Mouse (Mus musculus) heart, embryonic 14.5 days (tissue): Measurements from ENCODE around the gene Macrod2. TPM values are rescaled to one million over a fixed set of nuclear protein-coding genes. Genes with fewer than 3 reads are reported as not detected.

Experiments
- ATAC-seq: fragments of 200-750 bp; cut with Nextera tagmentation; 2 replicates; pipeline ENCODE4 v1.8.0; 2017; ENCODE audit warnings: low read depth, moderate TSS enrichment; ENCODE audit not compliant: insufficient number of reproducible peaks, insufficient read depth, low FRiP score
- H3K27ac ChIP-seq, 2 experiments: fragments of 200-500 bp in 1 of 2; fragments of 300-500 bp in 1 of 2; sonication (generic) in 1 of 2; replicated peaks in 1 of 2; 2 replicates each; pipeline ENCODE4 v1.5.1; 2012 to 2014; ENCODE audit warnings: low read depth in 2 of 2, low read length in 2 of 2, control low read depth in 1 of 2, mild to moderate bottlenecking in 1 of 2, mixed read lengths in 1 of 2; ENCODE audit not compliant: control insufficient read depth in 1 of 2, insufficient read depth in 1 of 2
- H3K27me3 ChIP-seq: fragments of 300-500 bp; sonication (generic); 2 replicates; pipeline ENCODE4 v1.6.1; 2014; ENCODE audit warnings: mild to moderate bottlenecking, low read length, control low read depth; ENCODE audit not compliant: control insufficient read depth, insufficient read depth
- H3K36me3 ChIP-seq: fragments of 300-500 bp; sonication (generic); 2 replicates; pipeline ENCODE4 v1.6.1; 2014; ENCODE audit warnings: mild to moderate bottlenecking, control low read depth, low read length, mixed read lengths; ENCODE audit not compliant: control insufficient read depth, insufficient read depth
- H3K4me1 ChIP-seq, 2 experiments: fragments of 200-500 bp in 1 of 2; fragments of 300-500 bp in 1 of 2; sonication (generic) in 1 of 2; 2 replicates each; pipeline ENCODE4 v1.6.1; 2012 to 2014; ENCODE audit warnings: low read length in 2 of 2, control low read depth in 1 of 2, mixed read lengths in 1 of 2; ENCODE audit not compliant: control insufficient read depth in 2 of 2, insufficient read depth in 2 of 2
- H3K4me2 ChIP-seq: fragments of 300-500 bp; sonication (generic); 2 replicates; pipeline ENCODE4 v1.6.1; 2014; ENCODE audit warnings: mild to moderate bottlenecking, low read length
- H3K4me3 ChIP-seq, 2 experiments: fragments of 200-500 bp in 1 of 2; fragments of 300-500 bp in 1 of 2; sonication (generic) in 1 of 2; 2 replicates each; pipeline ENCODE4 v1.5.1; 2012 to 2014; ENCODE audit warnings: low read length in 2 of 2, mild to moderate bottlenecking in 2 of 2, control low read depth in 1 of 2, low read depth in 1 of 2, moderate library complexity in 1 of 2; ENCODE audit not compliant: control insufficient read depth in 1 of 2, insufficient read depth in 1 of 2
- H3K9ac ChIP-seq: fragments of 300-500 bp; sonication (generic); 2 replicates; pipeline ENCODE4 v1.6.1; 2014; ENCODE audit warnings: mild to moderate bottlenecking, low read length
- H3K9me3 ChIP-seq: fragments of 300-500 bp; sonication (generic); 2 replicates; pipeline ENCODE4 v1.6.1; 2016; ENCODE audit warnings: low read length, control low read depth; ENCODE audit not compliant: control insufficient read depth
- WGBS: fragments of 180-500 bp; shearing (Covaris S2); extraction: QIAGEN DNeasy Blood & Tissue Kit; methylation state at CpG from one replicate; pipeline ENCODE4 v1.1.7; 2014; 5-methylcytosine and 5-hydroxymethylcytosine counted together
- polyA plus RNA-seq: library from polyadenylated mRNA; unstranded; fragments of >200 nt; fragmentation: Nextera tagmentation; extraction: Ambion mirVana; gene quantifications from 2 replicates; pipeline ENCODE4 v1.2.1, GENCODE M21; 2014

Gene Macrod2
- polyA plus RNA-seq, 1 experiment from 2014 or later = 21.3 TPM

DNA sequence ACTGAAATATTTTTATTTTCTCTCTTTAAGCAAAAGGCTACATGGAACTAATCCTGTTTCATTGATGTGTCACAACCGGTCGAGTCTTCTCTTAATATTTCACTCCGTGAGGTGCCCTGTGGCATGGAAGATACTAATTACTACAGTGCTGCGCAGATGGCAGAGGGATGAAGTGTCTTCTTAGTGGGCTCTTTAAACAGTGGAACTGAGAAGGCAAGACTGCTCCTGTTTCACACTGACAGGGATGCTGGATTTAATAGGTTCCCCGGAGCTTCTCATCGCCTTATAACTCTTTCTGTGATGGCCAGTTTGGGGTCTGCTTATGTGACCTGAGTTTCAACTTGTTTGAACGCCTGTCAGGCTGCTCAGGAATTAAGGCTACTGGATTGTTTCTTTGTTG is 612.6 kb downstream of the Macrod2 start:
- ATAC-seq = no peak
- Histone ChIP-seq H3K36me3 (no peaks in the 10 kb centered on the region), H3K4me1 (no peaks in the 10 kb centered on the region; a peak in 1 of 4 replicates), H3K27me3 (no peaks in the 10 kb centered on the region), H3K27ac (no peak overlapping the region), H3K9ac (no peak overlapping the region), H3K4me2 (no peak overlapping the region), H3K9me3 (no peaks in the 10 kb centered on the region), H3K4me3 (no peak overlapping the region)
- 75% methylated on average over 7 of the region's 7 CpGs for WGBS

DNA sequence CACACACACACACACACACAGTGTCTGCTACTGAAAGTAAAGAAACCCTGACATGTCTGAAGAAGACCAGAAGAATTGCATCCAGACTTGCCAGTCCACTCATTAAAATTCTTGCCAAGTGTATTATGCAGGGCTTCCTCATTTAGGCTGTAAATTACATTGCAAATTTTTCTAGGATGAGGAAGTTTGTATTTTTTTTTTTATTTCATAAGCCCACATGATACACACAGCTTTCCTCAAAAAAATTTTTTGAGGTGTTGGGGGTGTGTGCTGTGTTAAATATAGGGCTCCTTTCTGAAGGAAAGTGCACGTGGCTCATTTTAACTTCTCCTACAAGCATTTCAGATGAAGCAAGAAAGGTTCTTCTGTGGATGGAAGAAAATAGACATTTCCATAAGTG is 613.3 kb downstream of the Macrod2 start:
- H3K9ac ChIP-seq = no peak overlapping the region
- ATAC-seq = no peak
- H3K9me3 ChIP-seq = no peaks in the 10 kb centered on the region
- no peak overlapping the region for H3K27ac ChIP-seq
- H3K27me3 ChIP-seq = no peaks in the 10 kb centered on the region
- H3K4me2 ChIP-seq = no peak overlapping the region
- H3K4me3 ChIP-seq = no peak overlapping the region
- H3K36me3 ChIP-seq = no peaks in the 10 kb centered on the region
- no peaks in the 10 kb centered on the region; a peak in 2 of 4 replicates for H3K4me1 ChIP-seq
- WGBS = 73% methylated on average over 1 of the region's 1 CpGs

DNA sequence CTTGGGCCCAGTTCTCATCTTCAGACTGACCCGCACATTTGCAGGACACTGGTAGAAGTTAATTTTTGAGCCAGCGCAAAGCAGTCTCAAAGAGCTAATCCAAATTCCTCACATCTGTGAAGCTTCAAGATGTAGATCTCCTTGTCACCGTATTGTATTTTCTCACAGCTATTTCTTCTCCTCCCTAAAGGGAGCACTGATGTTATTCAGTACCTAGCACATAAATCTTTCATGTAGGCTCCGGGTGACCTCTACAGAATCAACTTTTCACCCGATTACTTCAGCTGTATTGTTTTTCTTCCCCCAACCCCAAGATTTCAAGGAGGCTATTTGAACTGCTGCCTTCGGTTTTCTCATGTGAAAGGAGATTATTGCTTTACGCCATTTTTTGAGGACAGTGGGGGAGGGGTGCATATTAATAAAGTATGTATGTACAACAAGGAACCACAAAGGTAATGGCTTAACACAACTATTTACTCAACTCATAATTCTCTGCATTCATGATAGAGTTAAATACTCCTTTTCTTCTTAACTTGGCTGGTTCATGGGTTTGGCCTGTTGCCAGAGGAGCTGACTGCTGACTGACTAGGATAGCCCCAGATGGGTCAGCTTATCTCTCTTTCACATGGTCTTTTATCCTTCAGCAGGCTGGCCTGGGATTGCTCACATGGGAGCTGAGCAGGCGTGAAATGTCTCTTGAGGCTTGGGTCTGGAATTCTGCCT is 618.5 kb downstream of the Macrod2 start:
- Histone ChIP-seq H3K36me3 (no peaks in the 10 kb centered on the region), H3K27ac (no peak overlapping the region), H3K4me1 (peaks cover 3 to 8% of the 10 kb centered on the region in 2 experiments), H3K4me2 (no peak overlapping the region), H3K9me3 (no peaks in the 10 kb centered on the region), H3K27me3 (no peaks in the 10 kb centered on the region), H3K4me3 (no peak overlapping the region), H3K9ac (no peak overlapping the region)
- peak; percentile 50; the same call in 1 of the 2 replicates for ATAC-seq
- 47% methylated on average over 8 of the region's 8 CpGs for WGBS

DNA sequence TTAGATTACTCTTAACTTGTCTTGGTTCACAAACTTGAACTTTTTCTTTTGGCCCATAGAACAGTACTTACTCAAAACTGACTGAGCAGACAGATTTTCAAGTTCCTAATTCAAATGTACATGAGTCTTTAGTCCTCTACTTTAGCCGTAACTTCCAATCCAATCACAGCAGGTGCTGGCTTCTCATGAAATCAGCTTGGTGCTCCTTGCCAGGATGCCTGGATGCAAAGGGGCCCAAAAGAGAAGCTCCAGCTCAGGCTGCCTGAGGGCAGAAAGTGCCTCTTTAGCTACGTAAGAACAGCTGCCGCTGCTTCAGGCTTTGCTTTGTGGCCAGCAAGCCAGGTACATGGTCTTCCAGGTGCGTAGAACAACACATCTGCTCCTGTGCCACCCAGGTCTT is 627.9 kb downstream of the Macrod2 start:
- H3K36me3 ChIP-seq = no peaks in the 10 kb centered on the region
- no peak overlapping the region for H3K9ac ChIP-seq
- no peak overlapping the region for H3K4me2 ChIP-seq
- no peak overlapping the region for H3K27ac ChIP-seq
- H3K27me3 ChIP-seq = no peaks in the 10 kb centered on the region
- no peak overlapping the region for H3K4me3 ChIP-seq
- no peaks in the 10 kb centered on the region for H3K9me3 ChIP-seq
- WGBS = 83% methylated on average over 4 of the region's 4 CpGs
- no peaks in the 10 kb centered on the region for H3K4me1 ChIP-seq
- ATAC-seq = no peak

DNA sequence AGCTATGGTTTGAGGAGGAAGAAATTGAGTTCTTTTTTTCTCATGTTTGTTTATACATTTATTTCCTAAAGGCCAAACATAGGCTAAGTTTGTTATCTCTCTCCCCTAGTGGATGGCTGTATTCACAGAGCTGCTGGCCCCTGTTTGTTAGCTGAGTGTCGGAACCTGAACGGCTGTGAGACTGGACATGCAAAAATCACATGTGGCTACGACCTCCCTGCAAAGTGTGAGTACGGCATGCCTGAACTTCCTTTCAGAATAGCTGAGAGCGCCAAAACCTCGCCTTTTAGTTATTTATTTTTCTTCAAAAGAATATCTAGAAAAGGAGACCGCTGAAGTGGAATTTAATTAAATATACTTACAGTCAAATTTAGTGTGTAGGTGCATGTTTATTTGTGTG is 628.8 kb downstream of the Macrod2 start:
- no peak overlapping the region for H3K4me2 ChIP-seq
- H3K9me3 ChIP-seq = no peaks in the 10 kb centered on the region
- H3K9ac ChIP-seq = no peak overlapping the region
- 50% methylated on average over 7 of the region's 7 CpGs for WGBS
- H3K4me3 ChIP-seq = no peak overlapping the region
- H3K36me3 ChIP-seq = no peaks in the 10 kb centered on the region
- no peaks in the 10 kb centered on the region for H3K27me3 ChIP-seq
- H3K4me1 ChIP-seq = no peaks in the 10 kb centered on the region
- no peak for ATAC-seq
- H3K27ac ChIP-seq = no peak overlapping the region

DNA sequence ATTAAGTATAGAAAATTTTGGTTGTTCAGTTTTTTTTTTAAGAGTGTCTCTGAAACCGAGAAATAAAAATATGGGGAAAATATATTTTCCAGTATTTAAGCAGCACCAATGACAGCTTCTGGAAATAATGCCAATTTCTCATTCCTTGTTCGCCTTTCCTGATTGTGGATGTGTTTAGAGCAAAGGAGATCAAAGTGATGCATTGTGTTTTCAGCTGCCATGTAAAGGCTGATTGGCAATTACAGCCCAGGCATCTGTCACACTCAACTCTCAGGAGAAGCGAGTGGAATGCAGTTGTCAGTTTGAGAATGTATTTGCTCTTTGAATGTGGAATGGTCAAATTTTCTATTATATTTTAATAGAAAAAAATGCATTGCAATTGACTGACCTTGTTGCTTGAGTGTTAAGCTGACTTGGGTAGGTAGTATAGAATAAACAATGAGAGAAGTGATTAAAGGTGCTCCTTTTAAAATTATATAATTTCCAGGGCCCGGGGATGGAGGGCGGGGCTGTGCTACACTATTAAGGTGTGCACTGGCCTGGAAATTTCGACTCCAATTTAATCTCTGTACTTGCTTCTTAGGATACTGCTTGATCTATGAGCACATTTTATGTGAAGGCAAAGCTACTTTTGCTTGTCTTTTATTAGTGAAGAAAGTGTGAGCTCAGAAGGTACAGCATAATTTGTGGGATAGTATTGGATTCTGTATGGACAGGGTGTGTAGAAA is 629.4 kb downstream of the Macrod2 start:
- no peak overlapping the region for H3K4me3 ChIP-seq
- H3K27me3 ChIP-seq = no peaks in the 10 kb centered on the region
- no peak overlapping the region for H3K4me2 ChIP-seq
- no peak for ATAC-seq
- WGBS = 79% methylated on average over 6 of the region's 6 CpGs
- H3K9me3 ChIP-seq = no peaks in the 10 kb centered on the region
- H3K36me3 ChIP-seq = no peaks in the 10 kb centered on the region
- no peak overlapping the region for H3K9ac ChIP-seq
- no peak overlapping the region for H3K27ac ChIP-seq
- no peaks in the 10 kb centered on the region for H3K4me1 ChIP-seq

DNA sequence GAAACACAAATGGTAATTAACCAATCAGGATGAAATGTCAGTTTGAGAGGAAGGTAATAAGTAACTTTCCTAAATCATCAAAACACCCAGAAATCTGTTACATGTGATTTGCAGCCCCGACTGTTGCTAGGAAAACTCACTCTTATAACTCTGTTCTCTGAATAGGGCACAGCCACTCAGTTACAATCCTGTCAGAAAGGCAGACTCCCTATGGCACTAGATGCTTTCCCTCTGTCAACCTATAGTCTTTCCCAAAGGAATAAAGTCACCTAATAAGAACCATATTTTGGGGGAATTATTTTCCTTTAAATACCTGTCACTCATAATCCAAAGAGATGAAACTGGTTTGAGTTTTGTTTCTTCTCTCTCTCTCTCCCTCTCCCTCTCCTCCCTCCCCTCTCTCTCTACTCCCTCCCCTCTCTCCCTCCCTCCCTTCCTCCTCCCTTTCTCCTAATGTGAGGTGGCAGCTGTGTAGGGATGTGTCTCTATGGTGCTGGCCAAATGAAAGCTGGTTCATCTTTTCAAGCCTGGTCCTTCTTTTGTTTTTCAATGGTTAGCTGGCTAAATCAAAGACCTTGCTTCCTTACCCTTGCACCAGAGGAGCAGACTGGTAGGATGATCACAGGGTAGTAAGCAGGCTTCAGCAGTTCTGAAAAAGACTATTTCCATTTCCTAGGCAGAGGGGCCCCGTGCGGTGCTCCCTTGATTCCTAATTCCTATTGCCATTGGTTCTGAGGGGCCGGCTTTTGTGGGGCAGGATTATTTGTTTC is 661.8 kb downstream of the Macrod2 start:
- no peak for ATAC-seq
- Histone ChIP-seq H3K9me3 (no peaks in the 10 kb centered on the region), H3K9ac (no peak overlapping the region), H3K27ac (no peak overlapping the region), H3K4me1 (no peaks in the 10 kb centered on the region), H3K4me2 (no peak overlapping the region), H3K36me3 (no peaks in the 10 kb centered on the region), H3K27me3 (no peaks in the 10 kb centered on the region), H3K4me3 (no peak overlapping the region)
- WGBS = 54% methylated on average over 4 of the region's 4 CpGs
